Mouse (Mus musculus): ENCODE measurements around the gene Qrfp.

DNA sequence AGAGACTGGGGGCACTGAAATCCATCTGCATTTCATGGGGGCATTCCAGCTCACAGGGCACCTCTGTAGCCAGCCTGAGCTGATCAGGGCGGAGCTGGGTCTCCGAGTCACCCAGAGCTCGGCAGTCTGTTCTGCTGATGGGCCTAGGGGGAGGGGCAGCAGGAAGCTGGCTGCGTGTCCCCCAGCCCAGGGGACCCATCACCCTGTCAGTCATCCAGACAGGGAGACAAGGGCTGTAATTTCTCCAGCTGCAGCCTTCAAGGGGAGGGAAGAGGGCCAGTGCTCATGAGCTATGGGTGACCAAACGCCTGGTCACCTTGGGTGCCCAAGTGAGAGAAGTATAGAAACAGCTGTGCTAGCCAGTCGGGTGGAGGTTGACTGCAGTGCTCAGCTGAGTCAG lies 26.6 kb upstream of the Qrfp start:
- TF ChIP-seq CTCF (IDR thresholded peaks at IDR 0.05; ENCODE audit: insufficient read depth, low read depth, low read length) (no peak), POLR2A (IDR thresholded peaks at IDR 0.05; ENCODE audit: insufficient read depth, low read depth, low read length) (no peak)
